Mouse (Mus musculus) MEL (cell line): ENCODE results near the gene Polr3gl.

Experiments
- CTCF ChIP-seq, 3 experiments: IDR thresholded peaks in 2 of 3; conservative IDR thresholded peaks in 1 of 3; 2 replicates each; pipeline ENCODE4 v1.5.1; 2011 to 2012; ENCODE audit warnings: low read length in 3 of 3, low read depth in 2 of 3, mild to moderate bottlenecking in 2 of 3, improper control_type of control experiment in 1 of 3, inconsistent platforms in 1 of 3, mixed read lengths in 1 of 3, moderate library complexity in 1 of 3; ENCODE audit not compliant: control insufficient read depth in 1 of 3, insufficient read depth in 1 of 3, poor library complexity in 1 of 3, severe bottlenecking in 1 of 3
- EP300 ChIP-seq, 2 experiments: IDR thresholded peaks; 2 replicates each; pipeline ENCODE4 v1.6.1; 2011; ENCODE audit warnings: improper control_type of control experiment in 2 of 2, low read length in 2 of 2, low read depth in 1 of 2, mild to moderate bottlenecking in 1 of 2
- HCFC1 ChIP-seq: IDR thresholded peaks from 2 replicates; pipeline ENCODE4 v1.6.1; 2012; ENCODE audit warnings: low read depth, mild to moderate bottlenecking, inconsistent platforms, low read length, improper control_type of control experiment, moderate library complexity
- MAX ChIP-seq: IDR thresholded peaks from 2 replicates; pipeline ENCODE4 v1.6.1; 2011; ENCODE audit warnings: low read length, improper control_type of control experiment

DNA sequence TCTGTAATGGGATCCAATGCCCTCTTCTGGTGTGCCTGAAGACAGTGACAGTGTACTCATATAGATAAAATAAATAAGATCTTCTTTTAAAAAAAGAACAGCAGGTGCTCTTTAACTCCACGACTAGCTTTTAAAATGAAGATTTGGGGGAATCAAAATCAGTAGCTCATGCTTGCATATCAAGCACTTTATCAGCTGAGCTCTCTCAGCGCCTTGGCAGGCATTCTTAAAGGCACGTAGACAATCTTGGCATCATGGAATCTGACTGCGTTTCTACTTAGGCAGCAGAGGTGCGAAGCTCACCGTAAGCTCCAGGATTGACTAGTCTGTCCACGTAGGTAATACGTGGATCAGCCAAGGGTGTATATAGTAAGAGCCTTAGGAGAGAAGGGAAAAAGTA lies 51.4 kb downstream of the Polr3gl start:
- TF ChIP-seq EP300 (IDR thresholded peaks at IDR 0.05; ENCODE audit: low read depth in 1 of 2, low read length in 2 of 2): no peak
- TF ChIP-seq MAX: no peak
- TF ChIP-seq HCFC1: no peak
- no peak for TF ChIP-seq CTCF (IDR thresholded peaks at IDR 0.05 in 2 of 3, conservative IDR thresholded peaks at IDR 0.05 in 1 of 3; ENCODE audit: control insufficient read depth in 1 of 3, insufficient read depth in 1 of 3, low read depth in 2 of 3, low read length in 3 of 3, poor library complexity in 1 of 3, severe bottlenecking in 1 of 3)
